Mouse (Mus musculus): ENCODE results near the gene Fam19a1. TPM values are rescaled to one million over a fixed set of nuclear protein-coding genes. Genes with fewer than 3 reads are reported as not detected.
"Not testable (repeated sequence)": the region's sequence is repeated elsewhere in the genome, so short reads cannot be mapped to it uniquely, and the experiment has no call there.

The Fam19a1 gene
- polyA plus RNA-seq, 1 experiment from 2014 or later, result 21.5 TPM

DNA sequence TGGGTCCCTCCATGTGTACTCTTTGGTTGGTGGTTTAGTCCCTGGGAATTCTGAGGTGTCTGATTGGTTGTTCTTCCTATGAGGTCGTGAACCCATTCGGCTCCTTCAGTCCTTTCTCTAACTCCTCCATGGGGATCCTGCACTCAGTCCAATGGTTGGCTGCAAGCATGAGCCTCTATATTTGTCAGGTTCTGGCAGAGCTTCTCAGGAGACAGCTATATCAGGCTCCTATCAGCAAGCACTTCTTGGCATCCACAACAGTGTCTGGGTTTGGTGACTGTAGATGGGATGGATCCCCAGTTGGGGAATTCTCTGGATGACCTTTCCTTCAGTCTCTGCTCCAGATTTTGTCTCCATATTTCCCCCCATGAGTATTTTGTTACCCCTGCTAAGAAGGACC lies 86.0 kb downstream of the Fam19a1 start:
- not testable (repeated sequence) for DNase-seq; H3K27ac ChIP-seq (replicated peaks; ENCODE audit: low read depth, low read length); H3K9ac ChIP-seq (replicated peaks; ENCODE audit: low read length); H3K9me3 ChIP-seq (ENCODE audit: control insufficient read depth, low read length); H3K4me1 ChIP-seq (ENCODE audit: control insufficient read depth, insufficient read depth, low read length); H3K4me3 ChIP-seq (replicated peaks; ENCODE audit: low read depth, low read length); H3K27me3 ChIP-seq (ENCODE audit: control insufficient read depth, insufficient read depth, low read length); ATAC-seq (ENCODE audit: low FRiP score, low TSS enrichment); H3K36me3 ChIP-seq (ENCODE audit: control insufficient read depth, insufficient read depth, low read length); H3K4me2 ChIP-seq (ENCODE audit: low read length)
- WGBS, result 93% methylated on average over 2 of the region's 2 CpGs

DNA sequence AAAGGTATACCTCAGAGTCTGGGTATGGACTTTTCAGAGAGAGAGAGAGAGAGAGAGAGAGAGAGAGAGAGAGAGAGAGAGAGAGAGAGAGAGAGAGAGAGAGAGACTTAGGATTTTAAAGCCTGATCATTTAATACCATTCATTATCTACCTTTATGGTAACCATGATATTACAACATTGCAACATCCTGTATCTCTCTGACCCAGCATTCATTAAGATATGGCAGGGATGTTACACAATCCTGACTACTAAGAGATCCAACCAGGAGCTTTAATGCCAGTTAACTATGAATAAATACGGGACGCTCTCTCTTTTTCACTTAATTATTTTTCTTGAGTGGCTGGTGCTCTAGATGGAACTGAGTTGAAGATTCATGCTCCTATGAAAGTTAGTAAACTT lies 92.4 kb downstream of the Fam19a1 start:
- Histone ChIP-seq H3K36me3 (ENCODE audit: control insufficient read depth, insufficient read depth, low read length) (no peaks in the 10 kb centered on the region), H3K4me2 (ENCODE audit: low read length) (no peak overlapping the region), H3K4me3 (replicated peaks; ENCODE audit: low read depth, low read length) (no peak overlapping the region), H3K27ac (replicated peaks; ENCODE audit: low read depth, low read length) (no peak overlapping the region), H3K27me3 (ENCODE audit: control insufficient read depth, insufficient read depth, low read length) (no peaks in the 10 kb centered on the region), H3K9ac (replicated peaks; ENCODE audit: low read length) (no peak overlapping the region), H3K9me3 (ENCODE audit: control insufficient read depth, low read length) (0 out of 2 replicates have a peak, but pooled peaks cover 3% of the 10 kb centered on the region), H3K4me1 (ENCODE audit: control insufficient read depth, insufficient read depth, low read length) (no peaks in the 10 kb centered on the region)
- DNase-seq (no peak), ATAC-seq (ENCODE audit: low FRiP score, low TSS enrichment) (no peak)
- 98% methylated on average over 2 of the region's 2 CpGs for WGBS

DNA sequence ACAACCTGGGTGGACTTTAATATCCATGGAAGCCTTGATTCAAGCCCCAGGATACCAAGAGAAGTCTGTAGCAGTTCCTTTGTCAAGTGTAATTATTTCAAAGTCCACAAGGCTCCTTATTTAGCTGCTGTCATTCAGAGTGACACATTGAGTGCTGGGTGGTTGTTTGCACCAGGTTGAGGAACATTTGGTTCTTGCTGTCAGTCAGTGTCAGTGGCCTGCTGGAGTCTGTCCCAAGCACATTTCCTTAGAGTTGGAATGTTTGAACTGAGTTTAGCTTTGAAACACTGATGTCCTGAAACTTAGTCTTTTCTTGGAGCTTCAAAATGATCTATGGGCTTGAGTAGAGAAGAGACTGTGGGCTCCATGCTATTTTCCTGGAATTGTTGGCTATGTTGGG lies 121.9 kb downstream of the Fam19a1 start:
- no peak for ATAC-seq (ENCODE audit: low FRiP score, low TSS enrichment)
- Histone ChIP-seq H3K9ac (replicated peaks; ENCODE audit: low read length) (no peak overlapping the region), H3K27ac (replicated peaks; ENCODE audit: low read depth, low read length) (no peak overlapping the region), H3K4me2 (ENCODE audit: low read length) (no peak overlapping the region), H3K9me3 (ENCODE audit: control insufficient read depth, low read length) (no peaks in the 10 kb centered on the region), H3K4me3 (replicated peaks; ENCODE audit: low read depth, low read length) (no peak overlapping the region), H3K36me3 (ENCODE audit: control insufficient read depth, insufficient read depth, low read length) (no peaks in the 10 kb centered on the region), H3K4me1 (ENCODE audit: control insufficient read depth, insufficient read depth, low read length) (no peaks in the 10 kb centered on the region), H3K27me3 (ENCODE audit: control insufficient read depth, insufficient read depth, low read length) (no peaks in the 10 kb centered on the region)
- no peak for DNase-seq

DNA sequence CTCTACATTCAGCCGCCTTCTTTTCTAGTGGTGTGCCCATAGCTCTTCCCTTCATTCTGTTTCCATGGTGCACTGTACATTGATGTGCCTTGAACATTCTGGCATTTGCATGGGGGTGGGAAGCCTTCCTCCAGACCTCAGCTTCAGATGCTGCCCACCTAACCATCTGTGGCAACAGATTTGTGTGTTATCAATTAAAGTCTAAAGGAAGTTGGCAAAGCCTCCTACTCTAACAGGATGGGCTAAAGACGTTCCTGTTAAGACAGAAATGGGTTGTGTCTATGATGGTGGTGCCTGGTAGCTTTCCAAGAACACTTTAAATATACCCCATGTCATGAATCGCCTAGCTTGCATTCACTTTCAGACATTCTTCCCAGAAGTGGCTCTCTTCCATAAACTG lies 131.4 kb downstream of the Fam19a1 start:
- no peaks in the 10 kb centered on the region for H3K27me3 ChIP-seq (ENCODE audit: control insufficient read depth, insufficient read depth, low read length)
- H3K36me3 ChIP-seq (ENCODE audit: control insufficient read depth, insufficient read depth, low read length), result no peaks in the 10 kb centered on the region
- H3K4me1 ChIP-seq (ENCODE audit: control insufficient read depth, insufficient read depth, low read length), result no peaks in the 10 kb centered on the region
- no peaks in the 10 kb centered on the region for H3K9me3 ChIP-seq (ENCODE audit: control insufficient read depth, low read length)
- no peak overlapping the region for H3K9ac ChIP-seq (replicated peaks; ENCODE audit: low read length)
- no peak overlapping the region for H3K4me2 ChIP-seq (ENCODE audit: low read length)
- no peak for ATAC-seq (ENCODE audit: low FRiP score, low TSS enrichment)
- WGBS, result 86% methylated on average over 3 of the region's 3 CpGs
- no peak overlapping the region for H3K4me3 ChIP-seq (replicated peaks; ENCODE audit: low read depth, low read length)
- no peak for DNase-seq
- no peak overlapping the region for H3K27ac ChIP-seq (replicated peaks; ENCODE audit: low read depth, low read length)

DNA sequence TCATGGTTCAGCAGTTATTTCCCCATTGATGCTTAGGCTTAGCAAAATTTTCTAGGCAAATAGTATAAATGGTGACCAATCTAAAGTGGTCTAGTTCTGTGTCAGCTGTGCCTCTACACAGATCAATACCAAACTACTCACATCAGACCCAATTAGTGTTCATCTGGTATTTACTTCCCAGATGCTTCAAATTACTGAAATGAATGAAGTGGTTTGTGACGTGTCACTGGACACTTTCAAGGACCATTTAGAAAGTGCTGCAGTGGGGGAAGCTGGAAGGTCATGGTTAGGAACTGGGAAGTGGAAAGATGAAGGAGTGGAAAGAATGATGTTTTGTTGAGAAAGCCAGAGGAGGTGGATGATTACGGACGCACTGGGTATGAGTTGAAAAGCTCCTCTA lies 139.0 kb downstream of the Fam19a1 start:
- Histone ChIP-seq H3K4me1 (ENCODE audit: control insufficient read depth, insufficient read depth, low read length) (no peaks in the 10 kb centered on the region), H3K4me3 (replicated peaks; ENCODE audit: low read depth, low read length) (no peak overlapping the region), H3K9me3 (ENCODE audit: control insufficient read depth, low read length) (no peaks in the 10 kb centered on the region), H3K27me3 (ENCODE audit: control insufficient read depth, insufficient read depth, low read length) (no peaks in the 10 kb centered on the region), H3K4me2 (ENCODE audit: low read length) (no peak overlapping the region), H3K27ac (replicated peaks; ENCODE audit: low read depth, low read length) (no peak overlapping the region), H3K36me3 (ENCODE audit: control insufficient read depth, insufficient read depth, low read length) (no peaks in the 10 kb centered on the region), H3K9ac (replicated peaks; ENCODE audit: low read length) (no peak overlapping the region)
- 85% methylated on average over 3 of the region's 3 CpGs for WGBS
- ATAC-seq (ENCODE audit: low FRiP score, low TSS enrichment) (no peak), DNase-seq (no peak)

DNA sequence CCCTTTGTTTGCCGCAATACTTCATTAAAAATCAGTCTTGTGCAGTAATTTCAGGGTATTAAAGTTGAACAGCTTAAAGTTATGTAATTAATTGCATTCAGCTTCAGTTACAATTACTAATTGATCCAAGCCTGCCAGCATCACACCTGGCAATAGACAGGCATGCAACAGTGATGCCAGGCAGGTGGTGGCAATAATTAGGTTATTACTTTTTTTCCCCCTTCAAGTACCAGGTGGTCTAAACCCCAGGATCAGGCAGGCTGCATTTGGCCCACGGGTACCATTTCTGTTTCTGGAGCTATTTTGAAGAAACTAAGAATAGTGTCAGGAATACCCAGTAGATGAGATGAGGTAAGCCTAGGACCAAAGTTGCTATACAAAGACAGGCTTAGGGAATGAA lies 141.9 kb downstream of the Fam19a1 start:
- Histone ChIP-seq H3K27me3 (ENCODE audit: control insufficient read depth, insufficient read depth, low read length) (no peaks in the 10 kb centered on the region), H3K36me3 (ENCODE audit: control insufficient read depth, insufficient read depth, low read length) (no peaks in the 10 kb centered on the region), H3K4me2 (ENCODE audit: low read length) (no peak overlapping the region), H3K9ac (replicated peaks; ENCODE audit: low read length) (no peak overlapping the region), H3K9me3 (ENCODE audit: control insufficient read depth, low read length) (no peaks in the 10 kb centered on the region), H3K4me1 (ENCODE audit: control insufficient read depth, insufficient read depth, low read length) (no peaks in the 10 kb centered on the region), H3K4me3 (replicated peaks; ENCODE audit: low read depth, low read length) (no peak overlapping the region), H3K27ac (replicated peaks; ENCODE audit: low read depth, low read length) (no peak overlapping the region)
- no peak for ATAC-seq (ENCODE audit: low FRiP score, low TSS enrichment)
- 85% methylated on average over 2 of the region's 2 CpGs for WGBS
- DNase-seq, result no peak

DNA sequence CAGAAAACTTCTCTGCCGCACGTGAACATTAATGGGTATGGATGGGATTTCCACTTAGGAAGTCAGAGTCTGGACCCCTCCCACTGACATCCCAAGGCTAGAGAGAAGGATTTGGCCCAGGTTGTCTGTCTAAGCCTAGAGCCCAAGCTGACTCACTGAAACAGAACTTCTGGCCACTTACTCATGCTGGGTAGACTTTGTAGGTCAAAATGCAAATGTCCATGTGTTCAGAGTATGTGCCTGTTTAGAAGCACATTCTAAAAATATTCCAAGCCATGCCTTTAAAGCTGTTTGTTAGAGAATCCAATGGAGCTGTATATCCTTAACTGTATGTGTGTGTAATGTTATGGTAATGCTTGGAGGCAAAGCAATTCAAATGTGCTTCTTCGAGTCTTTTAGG lies 145.7 kb downstream of the Fam19a1 start:
- no peak for ATAC-seq (ENCODE audit: low FRiP score, low TSS enrichment)

DNA sequence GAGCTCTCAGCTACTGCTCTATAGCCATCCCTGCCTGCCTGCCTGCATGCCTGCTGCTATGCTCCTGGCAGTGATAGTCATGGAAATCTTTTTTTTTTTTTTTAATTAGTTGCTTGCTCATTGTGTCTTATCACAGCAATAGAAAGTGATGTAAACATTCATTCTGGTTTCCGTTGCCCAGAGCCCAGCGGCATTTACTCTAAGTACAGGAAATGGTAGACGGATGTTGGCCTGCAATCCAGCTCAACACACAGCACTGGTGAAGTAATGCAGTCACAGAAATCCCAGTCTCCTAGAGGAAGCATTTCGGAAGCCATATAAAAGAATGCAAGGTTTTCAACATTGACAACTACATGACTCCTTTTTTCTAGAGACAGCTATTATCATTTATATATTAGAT lies 153.5 kb downstream of the Fam19a1 start:
- no peaks in the 10 kb centered on the region for H3K27me3 ChIP-seq (ENCODE audit: control insufficient read depth, insufficient read depth, low read length)
- H3K4me2 ChIP-seq (ENCODE audit: low read length), result no peak overlapping the region
- H3K9me3 ChIP-seq (ENCODE audit: control insufficient read depth, low read length), result no peaks in the 10 kb centered on the region
- H3K27ac ChIP-seq (replicated peaks; ENCODE audit: low read depth, low read length), result no peak overlapping the region
- H3K36me3 ChIP-seq (ENCODE audit: control insufficient read depth, insufficient read depth, low read length), result no peaks in the 10 kb centered on the region
- ATAC-seq (ENCODE audit: low FRiP score, low TSS enrichment) (no peak), DNase-seq (no peak)
- no peaks in the 10 kb centered on the region for H3K4me1 ChIP-seq (ENCODE audit: control insufficient read depth, insufficient read depth, low read length)
- no peak overlapping the region for H3K4me3 ChIP-seq (replicated peaks; ENCODE audit: low read depth, low read length)
- H3K9ac ChIP-seq (replicated peaks; ENCODE audit: low read length), result no peak overlapping the region
- 95% methylated on average over 4 of the region's 4 CpGs for WGBS

More for the DNA sequence above, 145.7 kb downstream of the Fam19a1 start:
- Histone ChIP-seq H3K36me3 (ENCODE audit: control insufficient read depth, insufficient read depth, low read length) (no peaks in the 10 kb centered on the region), H3K4me2 (ENCODE audit: low read length) (no peak overlapping the region), H3K9ac (replicated peaks; ENCODE audit: low read length) (no peak overlapping the region), H3K27me3 (ENCODE audit: control insufficient read depth, insufficient read depth, low read length) (no peaks in the 10 kb centered on the region), H3K4me1 (ENCODE audit: control insufficient read depth, insufficient read depth, low read length) (no peaks in the 10 kb centered on the region), H3K27ac (replicated peaks; ENCODE audit: low read depth, low read length) (no peak overlapping the region), H3K4me3 (replicated peaks; ENCODE audit: low read depth, low read length) (no peak overlapping the region), H3K9me3 (ENCODE audit: control insufficient read depth, low read length) (no peaks in the 10 kb centered on the region)
- no peak for DNase-seq
- WGBS, result 94% methylated on average over 3 of the region's 3 CpGs

DNA sequence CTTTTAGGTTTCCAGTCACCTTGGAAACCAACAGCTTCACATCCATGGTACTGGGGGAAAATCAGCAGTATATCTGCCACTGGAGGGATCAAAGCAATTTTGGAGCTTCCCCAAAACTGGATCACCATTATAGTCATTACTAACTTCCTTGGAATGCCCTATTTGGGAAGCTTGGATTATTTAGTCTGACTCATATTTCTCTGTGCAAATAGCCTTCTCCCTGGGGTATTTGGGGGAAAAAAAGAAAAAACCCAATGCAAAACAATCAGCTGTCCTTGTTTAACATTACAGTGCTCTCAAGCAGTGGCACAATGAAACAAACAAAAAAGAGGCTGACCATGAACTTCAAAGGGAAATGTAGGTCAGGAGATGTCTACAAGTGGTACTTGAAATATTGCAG lies 155.8 kb downstream of the Fam19a1 start:
- Histone ChIP-seq H3K4me1 (ENCODE audit: control insufficient read depth, insufficient read depth, low read length) (no peaks in the 10 kb centered on the region), H3K4me2 (ENCODE audit: low read length) (no peak overlapping the region), H3K9me3 (ENCODE audit: control insufficient read depth, low read length) (no peaks in the 10 kb centered on the region), H3K27me3 (ENCODE audit: control insufficient read depth, insufficient read depth, low read length) (no peaks in the 10 kb centered on the region), H3K9ac (replicated peaks; ENCODE audit: low read length) (no peak overlapping the region), H3K27ac (replicated peaks; ENCODE audit: low read depth, low read length) (no peak overlapping the region), H3K4me3 (replicated peaks; ENCODE audit: low read depth, low read length) (no peak overlapping the region), H3K36me3 (ENCODE audit: control insufficient read depth, insufficient read depth, low read length) (no peaks in the 10 kb centered on the region)
- DNase-seq (no peak), ATAC-seq (ENCODE audit: low FRiP score, low TSS enrichment) (no peak)

Measured in midbrain, embryonic 14.5 days (tissue).